Mouse (Mus musculus): Measurements from ENCODE around the gene Napsa.

DNA sequence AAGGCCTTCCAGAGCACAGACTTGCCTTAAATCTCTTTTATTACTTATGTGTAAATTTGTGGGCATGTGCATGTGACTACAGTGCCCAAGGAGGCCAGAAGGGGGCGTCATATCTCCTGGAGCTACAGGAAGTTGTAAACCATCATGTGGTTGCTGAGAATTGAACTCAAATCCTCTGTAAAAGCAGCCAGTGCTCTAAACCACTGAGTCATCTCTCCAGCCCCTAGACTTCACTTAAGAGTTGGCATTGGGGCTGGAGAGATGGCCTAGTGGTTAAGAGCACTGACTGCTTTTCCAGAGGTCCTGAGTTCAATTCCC is 53.8 kb downstream of the Napsa start:
- no peak for TF ChIP-seq POLR2A (IDR thresholded peaks at IDR 0.05; ENCODE audit: low read depth, low read length)
- no peak for TF ChIP-seq CTCF (conservative IDR thresholded peaks at IDR 0.05; ENCODE audit: insufficient read depth, insufficient read length, low read depth, low read length)
